Mouse (Mus musculus) cerebellum, adult 2 months (tissue): ENCODE data around the gene Slc26a6.

Experiments
- CTCF ChIP-seq: fragments of 200-500 bp; IDR thresholded peaks from 2 replicates; pipeline ENCODE4 v1.5.1; 2011; ENCODE audit warnings: low read depth, mild to moderate bottlenecking, control low read depth, low read length, moderate library complexity, borderline replicate concordance; ENCODE audit not compliant: insufficient read depth
- POLR2A ChIP-seq: fragments of 200-500 bp; IDR thresholded peaks from 2 replicates; pipeline ENCODE4 v1.6.1; 2011; ENCODE audit warnings: low read length, control low read depth, borderline replicate concordance; ENCODE audit not compliant: insufficient read depth

DNA sequence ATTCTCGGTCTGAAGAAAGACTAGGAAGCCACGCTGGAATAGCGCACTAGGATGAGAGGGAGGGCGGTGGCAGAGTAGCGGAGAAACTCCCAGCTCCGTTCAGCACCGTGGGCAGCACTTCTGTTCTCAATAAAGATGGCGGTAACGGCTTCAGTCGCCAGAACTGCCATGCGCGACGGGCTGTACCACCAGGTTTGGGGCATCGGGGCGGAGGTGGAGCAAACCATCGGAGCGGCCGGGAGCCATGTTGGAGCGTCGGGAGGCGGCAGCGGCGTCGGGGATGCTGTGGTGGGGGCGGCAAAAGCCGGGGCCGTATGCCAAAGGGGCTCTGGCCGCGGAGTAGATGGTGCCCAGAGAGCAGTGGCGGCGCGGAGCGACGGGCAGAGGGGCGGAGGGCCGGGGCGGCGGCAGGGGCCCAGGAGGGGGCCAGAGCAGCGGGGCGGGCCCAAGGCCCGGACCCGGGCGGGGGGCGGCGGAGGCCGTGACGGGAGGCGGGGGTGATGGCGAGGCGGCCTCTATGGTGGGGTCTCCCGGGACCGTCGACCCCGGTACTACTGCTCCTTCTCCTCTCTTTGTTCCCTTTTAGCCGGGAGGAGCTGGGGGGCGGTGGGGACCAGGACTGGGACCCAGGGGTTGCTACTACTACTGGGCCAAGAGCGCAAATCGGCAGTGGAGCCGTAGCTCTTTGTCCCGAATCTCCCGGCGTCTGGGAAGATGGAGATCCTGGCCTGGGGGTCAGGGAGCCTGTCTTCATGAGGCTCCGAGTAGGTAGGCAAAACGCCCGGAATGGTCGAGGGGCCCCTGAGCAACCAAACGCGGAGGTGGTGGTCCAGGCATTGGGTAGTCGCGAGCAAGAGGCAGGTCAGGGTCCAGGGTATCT, 27.0 kb upstream of the Slc26a6 start, which contains the start of gene Celsr3:
- no peak for TF ChIP-seq CTCF
- peak; percentile 75 for TF ChIP-seq POLR2A
